Mouse (Mus musculus): ENCODE measurements around the gene Copz1.

Copz1 gene

DNA sequence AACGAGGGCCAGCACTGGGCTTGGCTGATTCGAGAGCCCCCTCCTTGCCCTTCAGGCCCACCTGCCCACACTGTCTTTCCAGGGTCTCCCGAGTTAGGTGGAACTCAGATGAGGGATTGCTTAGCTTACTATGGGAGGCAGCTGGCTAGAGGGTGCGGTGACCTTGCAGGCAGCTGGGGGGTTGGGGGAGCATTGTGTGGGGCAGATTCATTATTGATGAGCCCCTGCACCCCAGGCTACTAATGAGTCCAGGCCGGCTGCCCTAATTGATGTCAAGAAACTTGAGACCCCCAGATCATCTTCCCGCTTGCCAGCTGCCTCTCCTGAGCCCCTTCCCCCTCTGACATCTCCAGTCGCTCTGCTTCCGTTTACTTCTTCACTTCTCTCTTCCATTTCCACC lies 69.0 kb downstream of the Copz1 start:
- no peak for DNase-seq

DNA sequence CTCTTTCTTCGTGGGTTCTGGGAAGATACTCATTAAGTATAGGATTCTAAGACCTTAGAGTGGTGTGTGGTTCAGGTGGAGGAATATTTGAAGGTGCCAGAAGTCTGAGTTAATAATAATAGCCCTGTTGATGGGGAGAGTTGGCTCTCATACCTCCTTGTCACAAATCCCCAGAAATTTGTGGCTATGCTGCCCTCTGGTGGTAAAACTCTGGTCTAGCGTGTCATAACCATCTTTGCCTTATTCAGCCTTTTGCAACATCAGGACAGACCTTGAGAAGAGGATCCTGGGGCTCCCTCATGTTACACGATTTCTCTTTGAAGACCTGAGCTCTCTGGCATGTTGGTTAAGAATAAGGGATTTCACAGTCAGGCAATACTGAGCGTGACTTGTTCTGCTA lies 69.9 kb downstream of the Copz1 start:
- DNase-seq: no peak

DNA sequence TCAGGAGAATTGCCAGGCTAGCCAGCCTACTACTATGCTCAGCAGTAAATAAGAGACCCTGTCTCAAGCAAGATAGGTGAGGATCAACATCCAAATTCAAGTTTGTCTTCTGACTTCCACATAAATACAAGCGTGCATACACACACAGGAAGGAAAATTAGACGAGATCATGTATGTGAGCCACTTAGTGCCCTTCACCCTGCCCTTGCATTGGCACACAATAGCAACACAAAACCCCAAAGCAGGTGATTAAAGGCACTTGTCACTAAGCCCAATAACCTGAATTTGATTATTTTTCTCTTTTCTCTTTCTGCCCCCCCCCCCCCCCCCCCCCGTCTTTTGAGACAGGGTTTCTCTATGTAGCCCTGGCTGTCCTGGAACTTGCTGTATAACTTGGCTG lies 70.5 kb downstream of the Copz1 start:
- no peak for DNase-seq

DNA sequence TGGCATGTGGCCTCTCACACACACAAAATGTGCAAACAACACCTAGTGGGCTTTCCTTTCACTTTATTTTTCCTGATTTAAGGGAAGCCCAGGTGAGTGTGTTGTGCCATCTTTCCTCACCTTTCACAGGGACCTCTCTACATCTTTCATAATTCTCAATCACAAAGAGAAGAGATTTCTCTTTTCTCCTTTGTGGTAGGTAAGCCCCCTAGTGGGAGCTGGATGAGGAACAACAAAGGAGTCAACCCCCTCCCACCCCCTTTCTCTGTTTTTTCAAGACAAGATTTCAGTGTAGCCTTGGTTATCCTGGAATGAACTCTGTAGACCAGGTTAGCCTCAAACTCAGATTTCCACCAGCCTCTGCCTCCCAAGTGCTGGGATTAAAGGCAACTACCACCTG lies 71.0 kb downstream of the Copz1 start:
- no peak for DNase-seq

DNA sequence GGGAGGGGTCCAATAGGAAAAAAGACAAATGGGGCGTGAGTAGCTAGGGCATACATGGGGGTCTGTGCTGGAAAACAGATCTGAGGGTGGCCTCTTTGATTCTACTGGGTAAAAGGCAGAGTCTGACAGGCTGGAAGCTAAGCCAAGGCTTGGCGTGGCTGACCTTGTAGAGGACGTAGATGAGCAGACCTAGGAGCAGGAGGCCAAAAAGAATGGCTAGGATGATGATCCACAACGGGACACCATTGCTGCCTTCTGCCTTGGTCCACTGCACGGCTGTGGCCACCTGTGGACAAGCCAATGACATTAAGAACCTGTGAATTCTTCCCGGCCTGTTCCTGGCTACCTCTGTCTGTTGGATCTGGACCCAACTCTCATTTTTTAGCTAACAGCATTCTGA lies 73.3 kb downstream of the Copz1 start:
- DNase-seq: no peak

DNA sequence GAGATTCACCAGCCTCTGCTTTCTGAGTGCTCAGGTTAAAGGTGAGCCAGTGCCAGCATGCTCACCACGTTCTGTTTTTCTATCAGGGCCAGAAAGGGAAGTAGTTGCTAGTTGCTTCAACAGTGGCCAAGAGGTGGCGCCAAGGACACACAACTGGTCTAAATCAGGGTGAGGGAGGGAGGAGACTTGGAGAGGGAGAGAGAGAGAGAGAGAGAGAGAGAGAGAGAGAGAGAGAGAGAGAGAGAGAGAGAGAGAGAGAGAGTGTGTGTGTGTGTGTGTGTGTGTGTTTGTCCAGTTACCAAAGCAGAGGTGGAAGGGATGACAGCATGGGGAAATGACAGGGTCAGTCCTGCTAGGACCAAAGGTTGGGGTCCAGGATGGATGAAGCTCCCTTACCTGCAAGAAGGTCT lies 74.8 kb downstream of the Copz1 start:
- no peak for DNase-seq
